Mouse (Mus musculus) brain, embryonic 14.5 days (tissue): Measurements from ENCODE around the gene Hacl1.

ENCODE experiments used
- CTCF ChIP-seq: fragments of 200-500 bp; IDR thresholded peaks from 2 replicates; pipeline ENCODE4 v1.5.1; 2012; ENCODE audit warnings: inconsistent platforms, mild to moderate bottlenecking, moderate library complexity, borderline replicate concordance; ENCODE audit not compliant: insufficient read depth, insufficient read length; ENCODE audit errors: extremely low read depth
- POLR2A ChIP-seq: fragments of 200-500 bp; IDR thresholded peaks from 2 replicates; pipeline ENCODE4 v1.6.1; 2012; ENCODE audit warnings: mild to moderate bottlenecking, inconsistent platforms, borderline replicate concordance; ENCODE audit not compliant: poor library complexity, insufficient read depth, insufficient read length, severe bottlenecking; ENCODE audit errors: extremely low read depth

GRCm38 (mm10) chr14:31617204-31617603, 23.9 kb downstream of the Hacl1 start:
- TF ChIP-seq POLR2A: no peak
- no peak for TF ChIP-seq CTCF
